Mouse (Mus musculus): ENCODE measurements at regions not wholly inside any gene's neighbourhood (a gene's known extent, or its start where the extent isn't known, plus 50 kb on each side); places are given as distances from the start of the nearest gene placed in this dataset.

DNA sequence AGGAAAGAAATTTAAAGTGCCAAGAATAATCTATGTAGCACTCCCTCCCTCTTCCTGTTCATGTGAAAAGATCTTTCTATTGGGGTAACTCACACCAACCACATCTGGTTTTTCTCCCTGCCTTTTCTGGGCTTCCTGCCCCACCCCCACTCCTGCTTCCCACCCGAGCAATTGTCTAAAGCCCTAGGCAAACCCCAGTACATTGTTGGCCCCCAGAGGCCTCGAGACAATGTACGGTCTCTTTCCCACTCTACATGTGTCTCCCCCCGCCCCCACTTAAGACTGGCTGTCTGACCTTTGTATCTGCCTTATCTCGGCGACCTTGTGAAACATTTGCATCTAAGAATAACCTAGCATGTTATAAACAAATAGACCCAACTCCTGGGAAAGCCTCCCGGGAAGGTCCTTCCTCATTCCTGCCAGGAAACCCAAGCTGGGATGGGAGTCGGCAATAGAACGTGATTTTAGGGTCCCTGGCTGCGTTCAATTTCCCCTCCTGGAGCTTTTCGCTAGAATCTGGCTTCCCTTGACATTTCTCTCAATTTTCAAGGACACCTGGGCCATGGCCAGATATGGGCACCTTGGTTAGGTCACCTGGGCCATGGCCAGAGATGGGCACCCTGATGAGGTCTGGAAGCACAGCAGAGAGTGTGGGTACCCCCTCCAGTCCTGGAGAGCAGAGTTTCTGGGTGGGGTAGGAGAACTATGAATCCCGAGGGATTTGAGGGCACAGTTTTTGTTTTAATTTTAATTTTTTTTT lies 97.9 kb upstream of the Map4k3 start:
- no peak for DNase-seq

DNA sequence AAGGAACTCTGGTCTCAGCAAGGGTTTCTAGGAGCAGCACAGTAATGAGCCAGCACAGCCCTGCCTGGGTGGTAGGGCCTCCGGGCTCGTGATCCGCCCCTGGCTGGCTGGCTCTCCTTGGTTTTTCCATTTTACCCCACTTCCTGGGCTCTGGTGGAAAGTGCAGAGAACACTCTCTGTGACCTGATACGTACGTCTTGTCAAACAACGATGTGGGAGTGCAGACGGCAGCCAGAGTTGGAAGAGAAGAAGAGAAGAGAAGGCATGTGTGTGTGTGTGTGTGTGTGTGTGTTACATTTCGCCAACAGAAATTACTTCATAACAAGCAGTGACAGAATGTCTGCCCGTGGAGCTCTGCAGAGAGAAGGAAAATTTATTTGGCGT lies 97.2 kb upstream of the Map4k3 start:
- DNase-seq, result no peak

DNA sequence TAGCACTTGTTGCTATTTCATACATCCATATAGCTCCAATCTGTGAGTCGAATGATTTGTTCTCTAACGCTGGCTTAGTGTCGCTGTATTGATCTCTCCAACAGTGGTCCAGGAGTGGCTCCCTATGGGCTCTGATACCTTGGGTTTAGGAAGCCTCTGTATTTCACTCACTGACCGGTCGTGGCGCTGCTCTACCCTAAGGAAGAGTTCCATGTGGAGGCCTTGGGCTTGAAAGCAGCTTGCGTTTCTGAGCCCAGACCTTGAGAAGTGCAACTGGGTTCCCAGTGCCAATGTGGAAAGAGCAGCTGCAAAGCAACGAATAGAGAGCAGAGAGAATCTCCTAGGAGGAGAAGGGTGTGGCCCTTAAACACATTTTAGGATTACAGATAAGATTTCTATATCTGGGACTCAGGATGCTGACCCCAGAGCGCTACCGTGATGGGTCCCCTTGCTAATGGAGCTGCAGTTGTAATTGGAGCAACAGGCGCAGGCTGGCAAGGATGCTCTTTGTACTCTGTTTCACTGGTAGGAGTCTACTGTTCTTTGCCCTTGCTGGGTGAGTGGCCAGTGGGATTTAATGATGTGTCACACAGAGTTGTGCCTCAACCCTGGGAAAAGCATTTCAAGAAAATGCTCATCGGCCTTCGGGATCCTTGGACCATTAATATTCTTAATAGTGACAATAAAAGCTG lies 96.7 kb upstream of the Map4k3 start:
- no peak for DNase-seq

DNA sequence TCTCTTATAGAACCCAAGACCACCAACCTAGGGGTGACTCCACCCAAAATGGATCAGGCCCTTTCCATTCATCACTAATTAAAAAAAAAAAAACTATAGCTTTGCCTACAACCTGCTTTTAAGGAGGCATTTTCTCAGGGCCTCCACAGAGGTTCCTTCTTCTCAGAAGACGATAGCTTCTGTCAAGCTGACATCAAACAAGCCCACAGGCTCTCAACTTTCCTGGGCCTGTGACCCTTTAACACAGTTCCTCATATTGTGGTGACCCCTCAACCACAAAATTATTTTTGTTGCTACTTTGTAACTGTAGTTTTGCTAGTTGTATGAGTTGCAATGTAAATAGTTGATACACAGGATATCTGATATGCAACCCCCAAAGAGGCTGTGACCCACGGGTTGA lies 96.0 kb upstream of the Map4k3 start:
- no peak for DNase-seq

DNA sequence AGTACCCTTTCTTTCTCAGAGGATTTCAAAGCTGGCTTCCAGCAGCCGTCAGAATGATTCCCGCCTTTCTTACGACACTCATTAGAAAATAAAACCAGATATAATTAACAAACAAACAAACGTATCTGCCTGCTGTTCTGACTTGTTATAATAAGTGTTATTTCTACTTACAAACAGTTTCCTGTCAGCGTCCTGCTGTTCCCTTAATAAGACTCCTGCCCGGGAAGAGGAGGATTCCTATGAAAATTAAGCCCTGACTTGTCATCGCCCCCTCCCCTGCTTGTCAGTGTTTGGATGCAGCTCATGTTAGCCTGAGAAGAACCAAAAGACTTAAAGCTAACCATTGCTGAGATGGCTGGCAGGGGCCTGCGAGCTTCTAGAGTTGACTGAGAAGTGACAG lies 92.6 kb upstream of the Map4k3 start:
- no peak for DNase-seq

DNA sequence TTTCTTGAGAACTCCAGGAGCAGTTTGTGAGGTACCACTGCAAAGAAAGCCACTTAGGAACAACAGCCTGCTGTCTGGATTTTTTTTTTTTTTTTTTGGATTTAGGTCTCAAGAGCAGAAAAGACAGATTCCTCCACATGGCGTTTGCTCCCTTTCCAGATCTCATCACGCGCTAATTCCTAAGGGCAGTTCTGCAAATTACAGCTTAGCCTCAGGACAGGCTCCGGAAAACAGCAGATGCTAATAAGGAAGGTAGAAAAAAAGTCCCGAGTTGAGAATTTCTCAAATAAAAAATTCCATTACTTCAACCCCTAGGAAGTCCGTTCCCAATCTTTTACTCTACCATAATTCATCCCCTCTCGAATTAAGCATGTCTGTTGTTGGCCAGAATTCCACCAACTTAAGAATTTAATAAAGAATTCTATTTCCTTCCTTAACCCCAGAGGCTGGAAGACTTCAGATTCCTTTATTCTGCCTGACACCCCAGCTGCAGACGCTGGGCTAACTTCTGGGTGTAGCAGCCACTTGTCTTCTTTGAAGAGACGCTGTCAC lies 90.3 kb upstream of the Map4k3 start:
- no peak for DNase-seq

DNA sequence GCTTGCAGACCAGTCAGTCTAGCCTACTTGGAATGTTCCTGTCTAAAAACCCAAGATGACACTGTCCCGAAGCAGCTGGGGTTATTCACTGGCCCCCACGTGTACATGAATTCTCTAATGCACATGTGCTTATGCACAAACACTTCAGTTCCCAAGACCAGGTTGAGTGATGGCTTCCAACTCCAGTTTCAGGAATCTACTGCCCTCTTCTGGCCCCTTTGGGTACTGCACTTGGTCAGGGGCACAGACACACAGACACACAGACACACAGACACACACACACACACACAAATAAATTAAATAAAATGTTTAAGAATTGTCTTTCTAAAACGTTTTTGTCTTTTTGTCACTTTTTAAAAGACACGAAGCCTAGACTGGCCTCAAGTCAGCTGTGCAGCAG lies 87.5 kb upstream of the Map4k3 start:
- peak; percentile 34 for DNase-seq

DNA sequence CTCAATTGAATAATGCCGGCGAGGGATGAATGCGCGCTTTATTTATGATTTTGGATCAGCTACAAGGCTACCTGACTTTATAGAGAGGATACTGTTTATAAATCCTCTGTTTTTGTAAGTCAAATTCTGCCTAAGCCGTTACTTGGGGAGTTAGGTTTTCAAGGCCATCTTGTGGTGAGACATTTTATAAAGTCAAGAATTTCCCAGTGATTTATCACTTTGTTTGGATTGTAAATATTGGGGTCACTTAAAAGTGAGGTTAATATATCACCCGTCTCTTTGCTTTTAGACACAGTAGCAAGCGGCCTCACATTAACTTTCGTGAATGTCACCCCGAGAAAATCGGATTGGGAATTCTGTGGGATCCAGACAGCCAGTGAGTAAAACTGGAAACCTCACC lies 84.9 kb upstream of the Map4k3 start:
- no peak for DNase-seq

DNA sequence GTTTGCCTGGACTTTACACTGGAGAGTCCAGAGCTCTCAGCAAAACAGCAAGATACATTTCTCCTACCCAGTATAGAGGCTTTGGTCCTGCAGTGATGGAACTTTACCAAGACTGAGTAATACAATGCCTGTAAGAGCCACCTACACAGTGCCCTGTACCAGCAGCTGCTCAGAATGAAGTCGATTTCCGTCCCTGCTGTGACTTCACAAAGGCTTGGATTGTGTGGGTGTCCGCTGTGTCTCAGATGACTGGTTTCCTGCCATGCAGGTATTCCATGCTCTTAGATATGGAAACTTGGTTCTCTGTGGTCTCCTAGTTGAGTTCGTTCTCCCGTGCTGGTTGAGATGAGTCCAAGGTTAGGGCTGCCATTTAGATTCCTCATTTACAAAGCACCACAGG lies 81.0 kb upstream of the Map4k3 start:
- no peak for DNase-seq

DNA sequence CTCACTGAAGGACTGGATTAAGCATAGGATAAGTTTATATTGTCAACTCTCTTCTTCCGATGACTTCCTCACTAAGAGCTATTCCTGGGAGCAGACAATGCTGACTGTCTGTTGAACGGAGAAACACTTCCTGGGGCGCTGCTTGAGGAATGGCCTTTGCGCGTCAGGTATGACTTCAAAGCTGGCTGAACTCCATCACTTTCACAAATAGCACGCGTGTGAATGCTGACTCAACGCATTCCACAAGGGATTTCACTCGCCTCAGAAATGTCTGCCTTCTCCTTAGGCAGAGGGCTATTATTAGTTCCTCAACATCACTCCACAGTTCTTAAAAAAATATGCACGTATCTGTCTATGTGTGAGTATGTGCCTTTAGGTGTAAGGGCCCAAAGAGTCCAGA lies 79.8 kb upstream of the Map4k3 start:
- no peak for DNase-seq

DNA sequence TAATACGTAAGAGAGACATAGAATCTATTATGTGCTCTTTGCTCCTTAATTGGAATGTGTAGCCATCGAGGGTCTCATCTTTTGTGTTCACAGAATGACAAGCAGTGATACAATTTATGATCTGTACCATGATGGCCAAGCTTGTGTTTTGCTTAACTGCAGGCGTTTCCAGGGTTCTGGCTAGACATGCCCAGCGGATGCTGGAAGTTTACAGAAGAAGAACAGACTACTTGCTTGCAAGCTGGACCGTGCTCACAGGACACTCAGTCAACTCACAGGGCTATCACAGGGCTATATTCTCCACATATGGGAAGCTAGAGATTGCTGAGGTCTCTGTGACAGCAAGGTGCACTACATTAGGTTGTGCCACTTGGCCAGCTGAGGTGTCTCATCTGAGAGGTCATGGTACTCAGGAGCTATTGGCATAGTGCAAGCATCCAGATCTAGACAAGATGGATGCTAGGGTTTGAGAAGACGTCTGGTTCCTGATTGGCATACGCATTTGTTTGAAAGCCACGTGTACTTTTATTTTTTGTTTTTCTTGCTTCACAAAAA lies 75.2 kb upstream of the Map4k3 start:
- no peak for DNase-seq

DNA sequence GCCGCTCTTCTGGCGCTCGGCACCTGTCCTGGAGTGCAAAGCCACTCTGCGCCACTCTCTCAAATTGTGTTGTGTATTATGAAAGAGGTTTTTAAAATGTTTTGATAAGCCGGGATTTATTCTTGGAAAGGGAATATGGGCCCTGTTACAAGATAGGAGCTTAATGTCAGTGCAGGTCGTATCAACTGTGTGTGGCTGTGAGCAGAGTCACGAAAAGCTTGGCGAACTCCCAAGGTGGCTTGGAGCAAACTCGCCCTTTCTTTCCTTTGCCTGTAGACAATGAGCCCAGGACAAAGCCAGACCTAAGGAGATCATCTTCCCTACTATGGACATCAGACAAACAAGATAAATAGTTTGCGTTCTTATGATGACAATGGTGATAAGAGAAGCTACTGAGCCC lies 74.3 kb upstream of the Map4k3 start:
- DNase-seq, result no peak

DNA sequence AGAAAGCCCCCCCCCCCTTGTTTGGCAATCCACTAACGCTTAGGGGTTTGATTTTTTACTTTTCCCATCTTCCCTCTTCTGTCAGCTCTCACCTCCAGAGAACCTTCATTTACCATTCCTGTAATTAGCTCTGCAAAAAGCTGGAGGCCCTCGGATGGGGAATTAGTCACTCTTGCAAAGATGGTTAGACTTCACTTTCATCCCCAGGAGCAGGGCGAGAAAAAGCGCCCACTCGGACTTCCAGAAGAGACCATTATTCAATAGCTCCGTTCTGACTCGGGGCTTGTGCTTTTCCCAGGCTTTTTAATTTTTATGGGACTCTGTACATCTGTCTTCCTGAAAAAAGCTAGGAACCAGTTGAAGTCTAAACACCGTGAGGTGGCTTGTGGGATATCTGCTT lies 73.7 kb upstream of the Map4k3 start:
- DNase-seq, result no peak

DNA sequence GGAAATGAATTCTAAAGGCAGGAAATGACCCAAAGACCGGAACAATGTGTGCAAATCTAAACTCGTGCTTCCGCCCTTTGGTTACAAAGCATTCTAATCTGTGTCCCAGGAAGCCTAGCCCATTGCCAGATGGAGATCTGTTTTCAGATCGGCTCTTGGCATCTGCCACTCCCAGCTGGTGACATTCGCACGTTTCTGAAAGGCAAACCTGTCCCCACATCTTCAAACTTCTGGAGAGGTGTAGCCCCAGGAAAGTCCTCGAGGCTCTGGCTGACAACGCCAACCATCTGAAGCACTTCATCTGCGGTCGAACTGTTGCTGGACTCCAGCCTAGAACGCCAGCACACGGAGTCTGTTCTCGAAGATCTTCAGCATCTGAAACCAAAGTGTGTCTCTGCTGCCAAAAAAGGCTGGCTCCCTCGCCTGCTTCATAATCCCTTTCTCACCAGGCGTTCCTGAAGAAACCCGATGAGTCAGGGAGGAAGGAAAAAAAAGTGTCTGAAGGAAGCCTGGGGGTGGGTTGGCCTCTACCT lies 73.2 kb upstream of the Map4k3 start:
- no peak for DNase-seq

DNA sequence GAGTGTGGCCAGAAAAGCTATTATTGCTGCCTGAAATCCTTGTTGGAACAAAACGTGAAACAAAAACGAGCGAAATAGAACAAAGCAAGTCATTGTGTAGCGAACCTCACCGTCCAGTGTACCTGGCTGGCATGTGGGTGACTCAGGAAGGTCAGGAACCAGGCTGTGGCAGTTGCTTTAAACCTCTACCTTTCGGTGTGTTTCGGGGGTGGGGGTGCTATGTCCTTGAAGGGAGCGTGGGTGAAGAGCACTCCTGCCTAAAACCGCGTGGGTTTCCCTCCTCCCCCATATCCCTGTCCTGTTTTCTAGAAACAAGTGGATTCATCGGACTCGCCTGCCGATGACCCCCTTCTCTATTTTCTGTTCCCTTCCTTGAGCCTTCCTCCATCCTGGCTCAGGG lies 72.6 kb upstream of the Map4k3 start:
- no peak for DNase-seq

DNA sequence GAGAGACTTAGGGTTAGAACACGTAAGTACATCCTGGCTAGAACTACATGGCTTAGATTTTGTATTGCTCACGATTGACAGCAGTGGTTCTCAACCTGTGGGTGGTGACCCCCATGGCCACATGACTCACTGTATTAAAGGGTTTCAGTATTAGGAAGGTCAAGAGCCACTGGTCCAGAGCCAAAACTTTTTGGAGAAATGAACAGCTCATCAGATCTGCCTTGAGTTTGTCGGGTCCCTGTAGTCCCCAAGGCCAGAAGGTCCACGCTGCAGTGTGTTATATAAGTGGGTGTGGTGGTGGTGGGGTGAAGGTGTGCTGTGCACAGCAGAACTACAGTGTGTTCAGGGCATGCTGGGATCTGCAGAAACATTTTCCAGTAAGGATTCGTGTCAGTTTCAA lies 72.2 kb upstream of the Map4k3 start:
- DNase-seq, result no peak

DNA sequence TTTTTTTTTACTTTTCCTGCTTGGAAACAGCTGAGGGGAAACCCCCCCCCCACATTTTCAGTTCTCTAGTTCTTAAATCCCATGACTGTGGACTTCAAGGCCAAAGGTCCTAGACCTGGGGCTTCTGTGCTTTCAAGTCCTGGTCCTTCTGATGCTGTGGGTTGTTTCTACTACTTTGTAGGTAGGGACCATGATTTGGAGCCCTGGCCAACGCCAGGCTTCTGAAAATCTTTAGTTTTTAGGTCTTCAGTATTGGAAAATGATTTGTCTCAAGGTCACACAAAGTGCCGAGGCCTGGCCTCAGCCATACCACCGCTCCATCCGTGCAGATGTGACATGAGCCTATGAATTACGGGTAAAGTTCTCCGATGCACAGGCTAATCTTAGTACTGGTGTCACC lies 70.8 kb upstream of the Map4k3 start:
- no peak for DNase-seq

DNA sequence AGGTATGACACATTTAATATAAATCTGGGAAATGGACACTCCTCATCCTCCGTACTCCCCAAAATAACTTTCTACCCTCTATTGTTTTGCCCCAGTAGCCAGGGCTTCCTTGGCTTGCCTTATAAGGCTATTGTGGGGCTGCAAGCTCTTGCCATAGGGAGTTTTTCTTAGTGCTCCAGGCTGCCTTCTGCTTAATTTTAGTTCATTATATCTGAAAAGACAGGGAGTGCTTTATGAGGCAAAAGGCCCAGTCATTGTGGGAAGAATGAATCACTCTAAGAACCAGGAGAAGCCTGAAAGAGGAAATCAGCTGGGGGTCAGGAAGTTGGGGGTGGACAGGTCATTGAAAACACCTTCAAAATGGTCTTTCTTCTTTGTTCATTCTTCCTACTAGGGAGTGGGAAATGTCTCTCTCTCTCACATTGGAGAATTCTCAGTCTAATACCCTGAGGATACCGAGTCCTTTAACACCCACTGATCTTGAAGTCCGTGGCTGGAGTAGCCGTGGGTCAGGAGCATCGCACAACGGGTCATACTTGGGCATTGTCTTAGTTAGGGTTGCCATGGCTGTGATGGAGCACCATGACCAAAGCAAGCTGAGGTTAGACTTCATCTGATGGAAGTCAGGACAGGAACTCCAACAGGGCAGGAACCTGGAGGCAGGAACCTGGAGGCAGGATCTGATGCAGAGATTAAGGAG lies 70.1 kb upstream of the Map4k3 start:
- no peak for DNase-seq

DNA sequence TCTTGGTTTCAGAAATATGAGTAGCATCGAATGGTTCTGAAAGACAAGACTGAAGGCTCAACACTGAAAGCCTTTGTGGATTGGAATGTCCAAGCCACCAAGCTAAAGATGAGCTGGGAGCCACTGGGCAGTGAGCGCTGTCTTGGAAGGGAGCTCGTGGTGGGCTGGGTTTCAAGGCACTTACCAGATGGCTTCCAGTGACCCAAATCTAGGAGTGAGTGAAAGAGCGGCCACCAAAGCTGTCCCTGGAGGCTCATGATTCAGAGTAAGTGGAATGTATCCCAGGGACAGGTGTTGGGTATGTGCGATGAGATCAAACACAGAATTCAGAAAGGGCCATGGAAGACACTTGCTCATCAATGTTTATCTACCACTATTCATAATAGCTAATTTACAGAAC lies 68.5 kb upstream of the Map4k3 start:
- peak; percentile 9 for DNase-seq

DNA sequence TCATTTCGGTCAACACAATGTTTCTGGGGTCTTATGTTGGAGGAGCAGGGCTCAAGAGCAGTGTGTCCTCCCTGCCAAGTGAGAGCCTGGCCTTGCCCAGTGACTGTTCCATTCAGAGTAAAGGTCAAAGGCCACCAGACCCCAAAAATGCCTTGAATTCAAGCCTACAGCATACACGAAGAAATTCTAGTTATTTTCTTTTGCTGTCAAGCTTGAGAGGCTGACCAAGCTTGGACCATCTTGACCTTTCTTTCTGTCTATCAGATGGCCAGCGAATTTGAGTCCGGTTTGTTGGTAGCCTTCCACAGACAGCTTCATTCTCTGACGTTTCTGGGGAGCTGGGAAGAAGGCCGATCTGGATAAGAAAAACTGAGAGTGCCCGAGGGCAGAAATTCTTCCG lies 68.1 kb upstream of the Map4k3 start:
- no peak for DNase-seq

DNA sequence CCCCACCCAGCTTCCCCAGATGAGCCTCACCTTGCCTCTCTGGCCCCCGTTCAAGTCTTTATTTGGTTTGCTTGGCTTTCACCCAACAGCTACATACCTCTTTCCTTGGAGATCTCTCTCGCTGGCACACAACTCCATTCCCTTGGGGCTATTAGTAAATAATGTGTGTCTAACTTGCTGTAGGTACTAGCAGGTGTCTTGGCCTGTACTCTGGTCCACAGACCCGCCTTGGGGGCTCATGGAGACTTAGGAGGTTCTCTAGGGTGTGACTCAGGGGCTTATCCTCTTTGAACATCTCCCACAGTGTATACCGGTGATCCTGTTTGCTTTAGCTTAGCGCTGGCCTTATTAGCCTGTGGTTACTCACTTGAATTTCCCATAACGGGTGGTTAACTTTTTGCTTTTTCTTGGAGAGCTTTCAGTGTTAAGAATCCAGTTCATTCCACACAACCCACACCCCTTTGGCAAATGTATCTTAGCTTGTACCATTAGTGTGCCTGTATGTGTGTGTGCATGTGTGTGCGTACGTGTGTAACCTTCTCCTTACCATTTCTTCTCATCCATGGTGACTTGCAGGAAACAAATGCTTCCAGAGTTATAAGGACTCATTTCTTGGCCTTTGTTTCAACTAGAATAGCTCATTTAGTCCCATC lies 67.3 kb upstream of the Map4k3 start:
- no peak for DNase-seq

DNA sequence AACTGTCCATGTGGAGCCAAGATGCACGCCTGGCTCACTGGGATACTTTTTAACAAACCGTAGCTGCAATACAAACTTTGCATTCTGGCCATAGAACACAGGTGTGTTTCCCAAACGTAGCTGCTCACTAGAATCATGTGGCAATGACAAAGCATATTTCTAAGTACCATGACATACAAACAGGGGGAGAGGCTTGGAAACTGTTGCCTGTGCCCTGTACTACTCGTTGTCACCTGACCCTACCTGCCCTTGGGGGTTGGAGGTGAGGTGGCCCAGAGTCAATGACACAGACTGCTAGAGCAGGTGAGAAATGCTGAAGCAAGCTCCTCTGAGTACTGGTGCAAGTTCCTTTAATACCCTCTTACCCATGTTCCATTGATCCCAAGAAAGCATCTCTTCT lies 64.3 kb upstream of the Map4k3 start:
- no peak for DNase-seq

DNA sequence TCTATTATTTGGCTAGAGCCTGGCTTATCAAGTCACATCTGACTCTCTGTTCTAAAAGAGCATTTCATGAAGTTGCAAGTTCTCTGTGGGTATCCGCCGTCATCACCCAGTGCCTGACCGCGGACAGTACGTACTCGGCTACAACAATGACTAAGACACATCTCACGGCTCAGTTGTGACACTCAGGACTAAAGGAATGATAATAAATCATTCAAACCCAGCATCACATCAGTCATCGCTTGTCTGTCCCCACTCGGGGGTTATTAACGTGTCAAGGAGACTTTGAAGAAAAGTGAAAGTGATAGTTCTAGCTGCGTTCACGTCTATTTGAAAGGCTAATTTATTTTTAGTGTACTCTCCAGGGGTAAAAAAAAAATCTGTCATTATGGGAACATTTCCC lies 61.4 kb upstream of the Map4k3 start:
- no peak for DNase-seq
